Mouse (Mus musculus) CH12.LX (cell line): ENCODE measurements around the gene Cdh23. TPM values are rescaled to one million over a fixed set of nuclear protein-coding genes. Genes with fewer than 3 reads are reported as not detected.

Experiments used
- DNase-seq: peaks from one replicate; pipeline ENCODE4 v3.0.0-alpha.2; 2013; ENCODE audit errors: extremely low read depth
- H3K27ac ChIP-seq: 2 replicates; pipeline ENCODE4 v1.5.1; 2012; ENCODE audit warnings: low read depth, mild to moderate bottlenecking, control low read depth, moderate library complexity; ENCODE audit not compliant: insufficient read depth
- H3K27me3 ChIP-seq: replicated peaks from 2 replicates; pipeline ENCODE3; 2012; ENCODE audit warnings: inconsistent platforms
- H3K36me3 ChIP-seq, 2 experiments: replicated peaks in 1 of 2; 2 replicates each; pipeline versions ENCODE3 to v1.6.1; 2012; ENCODE audit warnings: inconsistent platforms in 1 of 2, low read length in 1 of 2, mild to moderate bottlenecking in 1 of 2, mixed read lengths in 1 of 2, moderate library complexity in 1 of 2; ENCODE audit not compliant: control insufficient read depth in 1 of 2, insufficient read depth in 1 of 2
- H3K4me1 ChIP-seq, 2 experiments: 2 replicates each; pipeline ENCODE4 v1.6.1; 2012; ENCODE audit warnings: inconsistent platforms in 1 of 2, moderate library complexity in 1 of 2; ENCODE audit not compliant: insufficient read depth in 2 of 2, control insufficient read depth in 1 of 2
- H3K4me2 ChIP-seq: 2 replicates; pipeline ENCODE4 v1.6.1; 2012; ENCODE audit warnings: low read depth, mild to moderate bottlenecking, control low read depth; ENCODE audit not compliant: poor library complexity, insufficient read depth, severe bottlenecking
- H3K4me3 ChIP-seq, 3 experiments: fragments of 150-350 bp in 1 of 3; sonication (generic) in 1 of 3; replicated peaks in 1 of 3; 2 replicates each; pipeline versions ENCODE3 to v1.5.1; 2011 to 2012; ENCODE audit warnings: low read depth in 2 of 3, low read length in 2 of 3, mild to moderate bottlenecking in 2 of 3, moderate library complexity in 2 of 3, control low read depth in 1 of 3, improper control_type of control experiment in 1 of 3, inconsistent platforms in 1 of 3, mixed read lengths in 1 of 3; ENCODE audit not compliant: poor library complexity in 1 of 3
- H3K79me2 ChIP-seq: replicated peaks from 2 replicates; pipeline ENCODE4 v1.6.1; 2012; ENCODE audit warnings: mild to moderate bottlenecking, moderate library complexity; ENCODE audit not compliant: control insufficient read depth, poor library complexity, insufficient read depth, severe bottlenecking; ENCODE audit errors: extremely low read depth
- H3K9ac ChIP-seq: 2 replicates; pipeline ENCODE4 v1.6.1; 2012; ENCODE audit warnings: low read depth, mild to moderate bottlenecking, control low read depth, moderate library complexity; ENCODE audit not compliant: insufficient read depth
- H3K9me3 ChIP-seq: replicated peaks from 2 replicates; pipeline ENCODE3; 2012; ENCODE audit warnings: low read length, inconsistent platforms, mixed read lengths
- CHD1 ChIP-seq: IDR thresholded peaks from 2 replicates; pipeline ENCODE4 v1.6.1; 2012; ENCODE audit warnings: low read depth, low read length, improper control_type of control experiment, inconsistent platforms
- E2F4 ChIP-seq: IDR thresholded peaks from 2 replicates; pipeline ENCODE4 v1.6.1; 2011; ENCODE audit warnings: low read depth, low read length, improper control_type of control experiment; ENCODE audit not compliant: insufficient replicate concordance
- ELF1 ChIP-seq: IDR thresholded peaks from 2 replicates; pipeline ENCODE4 v1.6.1; 2014; ENCODE audit warnings: low read depth, mild to moderate bottlenecking, inconsistent platforms, low read length, improper control_type of control experiment
- EP300 ChIP-seq: IDR thresholded peaks from 2 replicates; pipeline ENCODE4 v1.6.1; 2011; ENCODE audit warnings: low read length, improper control_type of control experiment
- ETS1 ChIP-seq: conservative IDR thresholded peaks from 2 replicates; pipeline ENCODE4 v1.6.1; 2012; ENCODE audit warnings: low read depth, mild to moderate bottlenecking, inconsistent platforms, low read length, improper control_type of control experiment, moderate library complexity
- GABPA ChIP-seq: IDR thresholded peaks from 2 replicates; pipeline ENCODE4 v1.6.1; 2012; ENCODE audit warnings: low read depth, low read length, improper control_type of control experiment, inconsistent platforms; ENCODE audit not compliant: insufficient replicate concordance
- JUND ChIP-seq: conservative IDR thresholded peaks from 2 replicates; pipeline ENCODE4 v1.6.1; 2011; ENCODE audit warnings: low read depth, low read length, improper control_type of control experiment
- NELFE ChIP-seq: IDR thresholded peaks from 2 replicates; pipeline ENCODE4 v1.6.1; 2011; ENCODE audit warnings: low read depth, low read length, improper control_type of control experiment
- NRF1 ChIP-seq: IDR thresholded peaks from 2 replicates; pipeline ENCODE4 v1.6.1; 2014; ENCODE audit warnings: low read depth, mild to moderate bottlenecking, inconsistent platforms, low read length, improper control_type of control experiment, moderate library complexity
- PAX5 ChIP-seq: IDR thresholded peaks from 2 replicates; pipeline ENCODE4 v1.6.1; 2012; ENCODE audit warnings: low read length, inconsistent platforms, mixed read lengths
- RCOR1 ChIP-seq: conservative IDR thresholded peaks from 2 replicates; pipeline ENCODE4 v1.6.1; 2012; ENCODE audit warnings: low read depth, mild to moderate bottlenecking, inconsistent platforms, low read length, improper control_type of control experiment
- SMC3 ChIP-seq: IDR thresholded peaks from 2 replicates; pipeline ENCODE4 v1.6.1; 2011; ENCODE audit warnings: low read depth, low read length, improper control_type of control experiment
- ZC3H11A ChIP-seq: IDR thresholded peaks from 2 replicates; pipeline ENCODE4 v1.6.1; 2012; ENCODE audit warnings: low read depth, mild to moderate bottlenecking, inconsistent platforms, low read length, improper control_type of control experiment
- ZMIZ1 ChIP-seq: IDR thresholded peaks from 2 replicates; pipeline ENCODE4 v1.6.1; 2012; ENCODE audit warnings: low read depth, mild to moderate bottlenecking, inconsistent platforms, low read length, improper control_type of control experiment
- dilution Hi-C: fragments of 300-500 bp; cut with MboI; formaldehyde crosslinking; loops from 2 replicates; pipeline ENCODE4 v1.14.3; 2020; ENCODE audit warnings: low sequenced_read_pairs; ENCODE audit not compliant: extremely low pct_unique_long_range_greater_than_20kb, extremely low pct_ligation_motif_present
- in situ Hi-C: fragments of 300-500 bp; cut with MboI; formaldehyde crosslinking; loops from 3 replicates; pipeline ENCODE4 v1.14.3; 2019; ENCODE audit warnings: low sequenced_read_pairs, low pct_ligation_motif_present, low pct_unique_long_range_greater_than_20kb, mixed read lengths
- polyA plus RNA-seq: library from polyadenylated mRNA; unstranded; fragments of >175 nt; gene quantifications from 2 replicates; pipeline ENCODE4 v1.2.1, GENCODE M21; 2012; ENCODE audit warnings: low read depth; ENCODE audit not compliant: insufficient read length
- total RNA-seq, 2 experiments: library from RNA; depleted of rRNA; stranded (reverse); fragments of 300-350 nt in 1 of 2; fragments of >200 nt in 1 of 2; gene quantifications; 2 replicates each; pipeline ENCODE4 v1.2.3; 2012 to 2014

The Cdh23 gene
- total and polyA plus RNA-seq, 3 experiments, result 0.20 to 0.73 (median 0.30) TPM

GRCm38 (mm10) chr10:60357901-60358300, 338.4 kb downstream of the Cdh23 start:
- no peak overlapping the region for H3K4me3 ChIP-seq
- H3K4me1 ChIP-seq, result no peaks in the 10 kb centered on the region
- H3K9me3 ChIP-seq, result no peaks in the 10 kb centered on the region
- no peak overlapping the region for H3K9ac ChIP-seq
- TF ChIP-seq JUND (no peak), GABPA (no peak), NELFE (no peak), SMC3 (no peak), PAX5 (no peak), E2F4 (no peak), CHD1 (no peak), ZMIZ1 (no peak), NRF1 (no peak)
- no peak overlapping the region for H3K27ac ChIP-seq
- in situ Hi-C loops (no loop called here), dilution Hi-C loops (no loop called here)
- DNase-seq, result no peak
- H3K79me2 ChIP-seq, result no peaks in the 10 kb centered on the region
- no peak overlapping the region for H3K4me2 ChIP-seq
- no peaks in the 10 kb centered on the region for H3K27me3 ChIP-seq
- peaks cover 10 to 15% of the 10 kb centered on the region in 2 experiments for H3K36me3 ChIP-seq

DNA sequence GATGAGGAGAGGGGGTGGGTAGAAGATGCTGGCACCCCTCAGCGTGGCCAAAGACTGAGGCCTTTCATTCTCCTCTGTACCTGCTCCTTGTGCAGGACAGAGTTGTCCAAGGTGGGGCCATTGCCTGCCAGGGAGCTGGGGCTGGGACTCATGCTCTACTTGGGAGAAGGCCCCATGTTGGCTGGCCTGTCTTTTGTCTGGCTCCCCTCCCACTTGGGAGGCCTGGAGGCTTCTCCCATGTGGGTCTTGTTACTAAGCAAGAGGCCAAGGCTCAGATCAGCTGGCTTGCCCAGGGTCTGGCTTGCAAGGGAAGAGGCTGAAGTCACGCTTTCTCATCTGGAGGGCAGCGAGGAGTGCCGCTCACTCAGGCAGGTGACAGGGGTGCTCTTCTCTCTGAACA, 338.8 kb downstream of the Cdh23 start:
- Histone ChIP-seq H3K4me2 (no peak overlapping the region), H3K36me3 (peaks cover 10 to 15% of the 10 kb centered on the region in 2 experiments), H3K9me3 (no peaks in the 10 kb centered on the region), H3K27ac (no peak overlapping the region), H3K9ac (no peak overlapping the region), H3K4me3 (no peak overlapping the region), H3K27me3 (no peaks in the 10 kb centered on the region), H3K4me1 (no peaks in the 10 kb centered on the region; a peak in 1 of 4 replicates), H3K79me2 (no peaks in the 10 kb centered on the region)
- in situ Hi-C loops, result no loop called here
- DNase-seq, result no peak
- dilution Hi-C loops, result no loop called here
- TF ChIP-seq ZC3H11A (no peak), ETS1 (no peak), RCOR1 (no peak), ELF1 (no peak), EP300 (no peak), ZMIZ1 (no peak)
